Mouse (Mus musculus): ENCODE results near the gene Atp4b.

Atp4b gene

GRCm38 (mm10) chr8:13396725-13397124 lies at the start of gene Atp4b:
Gene Atp4b, minus strand, starts transcription at chr8:13396825.
- 91% methylated on average over 5 of the region's 5 CpGs for WGBS

DNA sequence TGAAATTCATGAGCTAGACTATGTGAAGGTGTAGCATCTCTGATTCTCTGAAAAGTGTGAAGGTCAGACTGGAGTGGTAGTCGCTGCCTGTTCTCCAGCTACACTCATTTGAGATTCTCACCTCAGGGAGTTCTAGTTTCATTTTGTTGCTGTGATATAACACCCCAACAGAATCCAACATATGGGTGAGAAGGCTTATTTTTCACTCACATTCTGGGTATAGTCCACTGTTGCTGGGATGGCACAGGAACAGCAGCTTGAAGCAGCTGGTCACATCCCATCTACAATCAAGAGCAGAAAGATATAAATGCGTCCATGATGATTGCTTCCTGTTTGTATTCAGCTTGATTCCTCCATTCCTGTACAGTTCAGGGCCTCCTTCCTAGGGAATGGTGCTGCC lies 45.5 kb upstream of the Atp4b start:
- WGBS: 63% methylated on average over 2 of the region's 2 CpGs

DNA sequence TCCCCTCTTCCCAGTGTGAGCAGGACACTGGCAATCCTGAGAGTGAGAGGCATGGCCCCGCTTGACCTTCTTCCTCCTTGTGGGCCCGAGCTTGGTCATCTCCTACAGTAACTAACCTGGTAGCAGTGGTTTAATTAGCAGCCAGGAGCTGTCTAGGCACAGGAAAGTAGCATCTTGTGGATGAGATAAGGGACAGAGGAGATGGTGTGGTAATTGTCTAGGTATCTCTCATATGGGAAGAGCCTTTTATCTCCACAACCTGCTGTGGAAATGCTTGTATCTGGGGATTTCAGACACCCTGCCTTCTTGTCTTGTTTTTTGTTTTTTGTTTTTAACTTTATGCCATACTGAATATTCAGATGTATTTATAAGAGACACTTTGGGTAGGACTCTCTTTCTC lies 40.9 kb upstream of the Atp4b start:
- WGBS: 86% methylated on average over 2 of the region's 2 CpGs

- WGBS: 13% methylated on average over 8 of the region's 8 CpGs
Measured at GRCm38 (mm10) chr8:13436052-13436451, 39.4 kb upstream of the Atp4b start.

GRCm38 (mm10) chr8:13434889-13435288 lies 38.3 kb upstream of the Atp4b start, which contains the start of gene Tmem255b:
Gene Tmem255b, plus strand, starts transcription at chr8:13435189.
- 30% methylated on average over 10 of the region's 10 CpGs for WGBS

DNA sequence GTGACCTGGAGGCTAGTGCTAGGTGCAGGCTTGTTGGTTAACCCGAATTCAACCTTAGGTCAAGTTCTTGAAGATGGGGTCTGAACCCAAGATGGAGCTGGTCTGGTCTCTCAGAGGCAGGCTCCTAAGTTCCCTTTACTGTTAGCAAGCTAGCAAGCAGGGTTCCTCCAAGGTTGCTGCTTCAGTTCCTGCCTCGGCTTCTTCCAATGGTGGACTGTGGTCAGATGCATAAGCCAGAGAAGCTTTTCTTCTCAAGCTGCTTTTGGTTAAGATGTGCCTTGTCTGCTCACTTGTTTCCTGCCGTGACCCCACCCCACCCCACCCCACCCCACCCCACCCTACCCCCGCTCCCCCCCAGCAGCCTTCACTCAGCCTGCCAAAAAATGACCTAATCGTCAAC lies 36.5 kb upstream of the Atp4b start:
- 73% methylated on average over 5 of the region's 5 CpGs for WGBS

- WGBS: 59% methylated on average over 7 of the region's 7 CpGs
Measured at GRCm38 (mm10) chr8:13430412-13430811, 33.8 kb upstream of the Atp4b start.

- 86% methylated on average over 9 of the region's 9 CpGs for WGBS
Measured at GRCm38 (mm10) chr8:13428156-13428555, 31.5 kb upstream of the Atp4b start.

DNA sequence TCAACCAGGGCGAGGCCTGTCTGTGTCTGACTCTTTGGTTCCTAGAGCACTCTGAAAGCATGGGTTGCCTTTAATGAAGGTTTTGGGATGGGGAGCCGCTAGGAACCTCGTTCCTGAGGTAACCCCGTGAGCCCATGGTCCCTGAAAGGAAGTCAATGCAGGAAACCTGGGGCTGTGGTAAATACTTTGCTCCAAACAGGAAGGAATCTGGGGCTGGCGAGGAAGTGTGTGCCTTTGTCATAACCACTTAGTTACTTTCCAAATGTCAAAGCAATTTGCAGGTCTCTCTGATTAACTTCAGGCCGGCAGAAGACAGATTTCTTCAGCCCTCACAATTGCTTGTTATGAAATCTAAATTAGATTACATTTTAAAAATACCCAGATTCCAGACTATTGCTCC lies 30.7 kb upstream of the Atp4b start:
- 71% methylated on average over 6 of the region's 6 CpGs for WGBS

- WGBS: 56% methylated on average over 6 of the region's 6 CpGs
Measured at GRCm38 (mm10) chr8:13420970-13421369, 24.3 kb upstream of the Atp4b start.

DNA sequence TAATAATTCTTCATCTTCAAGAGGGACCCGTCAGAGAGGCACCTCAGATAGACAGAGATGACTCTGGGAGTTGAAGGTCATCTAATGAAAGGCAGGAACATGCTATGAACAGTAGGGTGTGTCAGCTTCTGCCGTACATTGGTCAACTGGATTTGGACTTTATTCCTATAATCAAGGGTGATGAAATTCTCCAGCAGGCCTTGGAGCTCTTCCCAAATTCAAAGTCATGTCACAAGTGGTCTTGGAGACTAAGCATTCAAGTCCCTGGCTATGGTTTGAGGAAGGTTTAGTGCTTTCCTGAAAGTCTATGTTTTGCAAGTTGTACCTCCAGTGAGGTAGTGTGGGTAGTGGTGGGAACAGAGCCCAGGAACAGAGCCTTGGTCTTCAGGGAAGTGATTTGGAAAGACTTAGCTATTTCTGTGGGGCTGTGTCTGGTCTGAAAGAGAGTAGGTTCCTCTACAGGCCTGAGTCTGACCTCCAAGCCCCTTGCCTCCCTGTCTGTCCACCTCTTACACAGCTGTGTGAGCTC lies 22.6 kb upstream of the Atp4b start:
- 83% methylated on average over 2 of the region's 2 CpGs for WGBS

DNA sequence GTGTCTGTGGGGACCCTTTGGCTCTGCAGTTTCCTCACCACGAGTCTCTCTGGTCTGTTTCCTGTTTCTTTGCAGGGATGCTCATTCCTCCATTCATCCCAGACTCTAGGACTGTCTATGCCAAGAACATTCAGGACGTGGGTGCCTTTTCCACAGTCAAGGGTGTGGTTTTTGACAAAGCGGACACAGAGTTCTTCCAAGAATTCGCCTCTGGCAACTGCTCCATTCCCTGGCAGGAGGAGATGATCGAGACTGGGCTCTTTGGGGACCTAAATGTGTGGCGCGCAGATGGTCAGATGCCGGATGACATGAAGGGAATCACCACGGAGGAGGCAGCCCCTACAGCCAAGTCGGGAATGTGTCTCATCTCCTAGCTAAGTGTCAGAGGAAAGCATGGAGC lies 19.3 kb upstream of the Atp4b start:
- 53% methylated on average over 10 of the region's 10 CpGs for WGBS

DNA sequence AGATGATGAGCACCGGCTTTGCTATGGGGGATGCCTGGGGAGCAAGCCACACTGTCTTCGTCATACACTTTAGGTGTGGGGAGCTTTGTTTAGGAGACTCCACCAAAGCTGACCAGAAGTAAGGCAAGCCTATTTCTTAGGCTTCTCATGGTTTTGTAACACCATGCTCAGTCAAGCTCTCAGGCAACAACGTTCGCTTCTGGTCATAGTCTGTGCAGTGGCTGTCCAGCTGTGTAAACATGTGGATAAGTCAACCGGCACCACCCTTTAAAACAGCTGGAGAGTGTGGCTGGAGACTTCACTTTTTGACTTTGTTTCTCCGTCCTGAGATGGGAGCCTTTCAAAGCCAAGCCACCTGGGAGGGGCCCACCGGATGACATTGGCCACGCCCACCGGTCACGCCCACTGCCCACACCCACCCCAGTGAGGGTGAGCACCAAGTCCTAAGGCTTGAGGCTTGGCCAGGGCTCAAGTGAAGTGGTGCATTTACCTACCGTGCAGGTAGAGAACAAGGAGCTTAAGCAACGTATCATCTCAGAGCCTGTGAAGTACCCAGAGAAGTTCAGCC lies 17.3 kb upstream of the Atp4b start:
- 58% methylated on average over 12 of the region's 12 CpGs for WGBS

GRCm38 (mm10) chr8:13412891-13413558 lies 16.4 kb upstream of the Atp4b start:
- 63% methylated on average over 13 of the region's 13 CpGs for WGBS

DNA sequence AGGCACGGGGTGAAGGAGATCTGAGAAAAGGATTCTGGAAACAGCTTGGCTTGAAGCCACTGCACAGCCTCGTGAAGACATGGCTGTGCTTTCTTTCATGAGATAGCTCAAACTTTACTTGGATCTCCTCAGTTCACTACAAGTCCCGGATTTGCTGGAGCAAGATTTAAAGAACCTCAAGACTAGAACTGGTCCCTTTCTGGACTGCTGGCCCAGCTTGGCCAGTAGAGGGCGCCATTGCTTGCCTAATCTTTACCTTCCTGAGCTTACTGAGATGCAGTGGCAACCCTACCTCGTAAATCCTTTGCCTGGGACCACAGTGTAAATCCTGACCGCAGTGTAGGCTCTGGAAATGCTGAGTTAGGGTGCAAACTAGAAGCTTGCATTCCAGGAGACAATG lies 15.0 kb upstream of the Atp4b start:
- WGBS: 23% methylated on average over 6 of the region's 6 CpGs

- WGBS: 73% methylated on average over 5 of the region's 5 CpGs
Measured at GRCm38 (mm10) chr8:13406011-13406410, 9.4 kb upstream of the Atp4b start.

- 89% methylated on average over 5 of the region's 5 CpGs for WGBS
Measured at GRCm38 (mm10) chr8:13404666-13405131, 8.1 kb upstream of the Atp4b start, which contains the start of gene Grk1. Gene Grk1, plus strand, starts transcription at chr8:13405081.

DNA sequence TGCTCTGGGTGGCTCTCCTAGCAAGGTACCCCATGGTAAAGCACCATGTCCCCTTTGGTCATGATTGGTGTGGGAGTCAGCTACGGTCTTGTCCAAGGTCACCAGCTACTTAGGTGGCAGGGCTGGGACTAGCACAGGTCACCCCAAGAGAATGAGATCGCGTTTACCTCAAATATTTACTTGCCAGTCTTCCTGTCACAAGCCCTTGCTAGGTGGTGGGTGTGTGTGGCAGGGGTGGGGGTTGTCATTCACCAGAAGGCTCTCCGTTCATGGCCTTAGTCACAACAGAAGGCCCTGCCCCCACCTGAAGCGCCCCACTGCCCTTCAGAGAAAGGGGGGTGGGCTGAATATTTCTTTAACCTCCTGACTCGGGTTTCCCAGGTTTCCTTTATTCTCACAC lies 6.9 kb upstream of the Atp4b start:
- WGBS: 74% methylated on average over 6 of the region's 6 CpGs

DNA sequence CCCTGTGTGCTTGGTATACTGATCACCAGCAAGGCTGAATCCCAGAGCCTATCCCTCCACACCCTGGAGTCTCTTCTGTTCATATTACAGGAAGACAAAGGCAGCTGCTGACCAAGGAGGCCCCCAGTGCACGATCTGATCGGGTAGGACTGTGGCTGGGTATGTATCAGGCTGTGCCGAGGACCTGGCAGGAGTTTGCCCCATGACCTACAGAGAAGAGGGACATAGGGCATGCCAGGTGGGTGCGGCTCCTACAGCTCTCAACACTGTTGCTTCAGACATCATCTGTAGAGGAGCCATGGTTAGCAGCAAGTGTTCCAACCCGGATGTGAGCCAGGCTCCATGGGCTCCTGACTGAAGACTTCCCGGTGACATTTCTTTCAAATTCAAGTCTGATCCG lies 2.8 kb downstream of the Atp4b start:
- WGBS: 89% methylated on average over 7 of the region's 7 CpGs

DNA sequence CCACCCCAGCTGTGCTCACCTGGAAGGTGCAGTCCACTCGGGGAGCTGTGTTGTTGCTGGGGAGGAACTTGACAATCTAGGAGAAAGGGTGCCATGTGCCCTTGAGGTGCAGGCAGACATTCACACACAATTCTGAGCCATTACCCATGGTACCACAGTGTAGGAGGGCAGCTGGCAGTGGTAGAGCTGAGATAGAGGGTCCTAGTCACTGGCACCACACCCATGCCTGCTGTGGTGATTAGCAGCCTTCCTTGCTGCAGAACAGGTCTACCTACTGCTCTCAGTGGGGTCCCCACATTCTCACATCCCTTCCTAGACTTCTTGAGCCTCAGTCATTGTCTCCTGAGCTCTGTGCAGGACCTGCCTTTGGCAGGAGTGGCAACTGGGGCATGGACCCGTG lies 7.9 kb downstream of the Atp4b start:
- whole genome bisulfite sequencing: 74% methylated on average over 2 of the region's 2 CpGs

- 84% methylated on average over 8 of the region's 8 CpGs for WGBS
Measured at GRCm38 (mm10) chr8:13387728-13388127, 8.9 kb downstream of the Atp4b start.

DNA sequence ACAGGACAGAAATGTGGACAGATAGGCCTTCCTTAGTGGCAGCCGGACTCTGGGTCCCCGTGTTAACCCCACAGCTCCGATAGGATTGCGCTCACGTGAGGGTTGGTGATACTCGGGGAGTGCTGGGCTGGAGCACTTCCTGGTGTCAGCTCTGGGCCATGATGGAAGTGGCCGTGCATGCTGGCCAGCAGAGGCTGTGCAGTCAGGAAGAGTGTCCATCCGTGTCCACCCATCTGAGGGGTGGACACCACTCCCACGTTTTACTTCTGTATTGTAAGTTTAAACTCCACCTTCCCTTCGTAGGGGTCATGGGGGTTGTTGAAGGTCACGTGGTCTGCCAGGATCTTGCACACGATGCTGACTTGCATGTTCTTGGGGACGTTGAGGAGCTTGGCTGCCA lies 10.3 kb downstream of the Atp4b start:
- 84% methylated on average over 13 of the region's 13 CpGs for WGBS

- WGBS: 92% methylated on average over 4 of the region's 4 CpGs
Measured at GRCm38 (mm10) chr8:13382999-13383398, 13.6 kb downstream of the Atp4b start.

All from cerebral cortex, adult 2 months (tissue).